Mouse (Mus musculus): ENCODE data around the gene Chrm2.

- TF ChIP-seq CTCF (IDR thresholded peaks at IDR 0.05) (no peak), EP300 (IDR thresholded peaks at IDR 0.05) (no peak)
These were observed 119.3 kb downstream of the Chrm2 start for GRCm38 (mm10) chr6:36507008-36507663.
